Mouse (Mus musculus) megakaryocyte-erythroid progenitor cell, adult 5-6 weeks (primary cell): ENCODE measurements around the gene Wdr20rt. TPM values are rescaled to one million over a fixed set of nuclear protein-coding genes. Genes with fewer than 3 reads are reported as not detected.
"Not testable (repeated sequence)": the region's sequence is repeated elsewhere in the genome, so short reads cannot be mapped to it uniquely, and the experiment has no call there.

Experiments
- ATAC-seq: replicated peaks from 2 replicates; pipeline ENCODE4 v1.8.0; 2016; ENCODE audit warnings: mild to moderate bottlenecking, inconsistent platforms; ENCODE audit not compliant: severe bottlenecking, poor library complexity, low FRiP score, low TSS enrichment
- total RNA-seq, 2 experiments: library from RNA; stranded (forward) in 1 of 2; stranded (reverse) in 1 of 2; fragments of 200-1000, 215-1000 nt in 1 of 2; fragments of >200 nt in 1 of 2; fragmentation: Nextera tagmentation in 1 of 2; gene quantifications; 2 replicates each; pipeline ENCODE4 v1.2.3; 2014 to 2017

The Wdr20rt gene
- not detected in 2 replicates for total RNA-seq (2014; fragmentation: Nextera tagmentation)
- not detected in 2 replicates for total RNA-seq (2017)

GRCm38 (mm10) chr12:65225467-65225945 lies at the start of gene Wdr20rt:
TSS of gene Wdr20rt (plus strand) at chr12:65225517.
- ATAC-seq, result no peak

- no peak for ATAC-seq
These were observed 38.0 kb upstream of the Wdr20rt start for GRCm38 (mm10) chr12:65187365-65187764.

- ATAC-seq, result no peak
These were observed 36.1 kb upstream of the Wdr20rt start for GRCm38 (mm10) chr12:65189213-65189612.

- no peak for ATAC-seq
These were observed 31.2 kb upstream of the Wdr20rt start for GRCm38 (mm10) chr12:65194003-65194530.

- no peak for ATAC-seq
These were observed 23.5 kb upstream of the Wdr20rt start for GRCm38 (mm10) chr12:65201812-65202211.

- no peak for ATAC-seq
These were observed 18.9 kb upstream of the Wdr20rt start for GRCm38 (mm10) chr12:65206431-65206830.

- ATAC-seq, result no peak
These were observed 8.9 kb upstream of the Wdr20rt start for GRCm38 (mm10) chr12:65216404-65216840.

- ATAC-seq, result no peak
These were observed 3.3 kb downstream of the Wdr20rt start for GRCm38 (mm10) chr12:65228628-65229027.

GRCm38 (mm10) chr12:65229041-65229440 lies 3.7 kb downstream of the Wdr20rt start:
- ATAC-seq, result no peak

- ATAC-seq, result not testable (repeated sequence)
These were observed 7.5 kb downstream of the Wdr20rt start for GRCm38 (mm10) chr12:65232801-65233200.

GRCm38 (mm10) chr12:65250116-65250738 lies 24.9 kb downstream of the Wdr20rt start:
- ATAC-seq, result no peak

- ATAC-seq, result no peak
These were observed 31.6 kb downstream of the Wdr20rt start for GRCm38 (mm10) chr12:65256887-65257286.

- no peak for ATAC-seq
These were observed 33.2 kb downstream of the Wdr20rt start for GRCm38 (mm10) chr12:65258212-65259138.

GRCm38 (mm10) chr12:65259139-65260111 lies 34.1 kb downstream of the Wdr20rt start:
- ATAC-seq, result no peak

GRCm38 (mm10) chr12:65268311-65268984 lies 43.1 kb downstream of the Wdr20rt start:
- ATAC-seq, result no peak

GRCm38 (mm10) chr12:65269406-65269805 lies 44.1 kb downstream of the Wdr20rt start:
- ATAC-seq, result no peak

- no peak for ATAC-seq
These were observed 48.5 kb downstream of the Wdr20rt start for GRCm38 (mm10) chr12:65273807-65274206.
